Mouse (Mus musculus) stomach, postnatal 0 days (tissue): ENCODE data around the gene Srgap2.

Experiments used
- CTCF ChIP-seq: IDR thresholded peaks from 2 replicates; pipeline ENCODE4 v1.5.1; 2016; ENCODE audit warnings: antibody characterized with exemption, low read depth, mild to moderate bottlenecking, moderate library complexity
- EP300 ChIP-seq: optimal IDR thresholded peaks from 2 replicates; pipeline ENCODE3; 2016; ENCODE audit warnings: antibody characterized with exemption

DNA sequence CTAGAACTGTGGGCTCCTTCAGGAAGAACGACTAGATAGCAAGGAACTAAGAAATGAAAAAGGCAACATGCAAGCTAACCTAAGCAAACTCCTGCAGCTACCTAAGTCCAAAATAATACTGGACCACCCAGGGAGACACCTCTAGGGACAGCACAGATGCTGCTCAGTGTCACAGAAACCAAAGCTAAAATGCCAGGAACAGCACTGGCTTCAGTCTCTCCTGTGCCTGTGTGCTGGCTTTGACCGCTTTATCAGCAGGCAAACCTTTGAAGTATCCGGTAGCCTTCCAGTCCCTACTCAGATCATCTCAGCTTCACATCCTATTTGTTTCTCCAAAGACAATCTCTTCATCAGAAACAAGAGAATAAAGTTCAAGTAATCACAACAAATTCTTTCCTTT is 123.6 kb downstream of the Srgap2 start:
- TF ChIP-seq CTCF (no peak), EP300 (no peak)
